Mouse (Mus musculus): Measurements from ENCODE around the gene Olfm2.
A peak's percentile ranks its signal among the peaks of the same experiment; 100 is the strongest.

Gene Olfm2

DNA sequence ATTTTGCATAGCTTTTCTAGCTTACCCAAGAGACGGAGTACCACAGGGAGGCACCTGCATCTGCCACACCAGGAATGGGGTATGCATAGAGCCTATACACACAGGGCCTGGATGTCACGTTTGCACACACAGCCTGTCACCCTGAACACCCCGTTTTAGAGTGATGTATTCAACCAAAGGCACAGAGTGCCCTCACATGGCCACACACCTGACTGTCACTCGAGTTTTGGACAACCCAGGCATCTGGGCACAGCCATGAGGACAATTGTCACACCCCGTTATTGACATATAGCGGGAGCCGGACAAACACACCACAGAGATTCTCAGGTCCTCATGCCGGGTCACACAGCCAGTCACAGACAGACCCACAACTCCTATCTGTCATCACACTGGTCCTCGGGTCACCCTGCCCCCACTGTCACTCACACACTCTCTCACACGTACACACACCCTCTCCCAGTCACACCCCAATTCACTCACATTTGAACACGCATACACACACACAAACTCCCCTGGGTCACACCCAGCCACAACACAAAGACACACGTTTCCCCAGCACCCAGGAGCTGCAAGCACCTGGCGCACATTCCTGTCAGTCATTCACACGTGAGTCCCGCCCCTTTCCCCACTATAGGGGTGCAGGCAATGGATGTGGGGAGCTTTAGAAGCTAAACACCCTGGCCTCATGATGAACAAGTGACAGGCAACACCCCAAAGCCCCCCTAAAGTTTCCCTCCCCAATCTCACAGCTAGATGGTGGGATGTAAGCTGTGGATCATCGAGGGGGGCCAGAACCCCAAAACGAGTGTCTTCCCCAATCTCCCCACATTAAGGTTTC lies 801 bp downstream of the Olfm2 start:
- no peak for DNase-seq

- DNase-seq: peak; percentile 65
Observed at GRCm38 (mm10) chr9:20743946-20744738, 2.0 kb downstream of the Olfm2 start.

DNA sequence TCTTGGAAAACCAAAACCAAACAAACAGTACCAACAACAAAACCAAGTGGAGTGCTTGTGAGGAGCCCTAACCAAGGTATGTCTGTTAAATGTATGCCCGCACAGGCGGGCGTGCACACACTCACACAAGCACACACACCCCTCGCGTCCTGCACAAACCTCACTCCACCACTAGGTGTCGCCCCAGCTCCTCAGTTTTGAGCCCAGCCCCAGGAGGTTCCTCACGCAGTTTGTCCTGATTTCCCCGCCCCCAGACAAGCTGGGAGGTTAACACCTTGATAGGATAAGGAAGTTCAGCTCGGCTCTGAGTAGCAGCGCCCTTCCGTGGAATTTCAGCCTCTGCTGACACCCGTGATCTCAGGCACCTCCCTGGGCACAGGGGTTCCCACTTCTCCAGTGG lies 5.7 kb downstream of the Olfm2 start:
- DNase-seq: peak; percentile 85

- DNase-seq: peak; percentile 54
Observed at GRCm38 (mm10) chr9:20738251-20738999, 7.7 kb downstream of the Olfm2 start.

DNA sequence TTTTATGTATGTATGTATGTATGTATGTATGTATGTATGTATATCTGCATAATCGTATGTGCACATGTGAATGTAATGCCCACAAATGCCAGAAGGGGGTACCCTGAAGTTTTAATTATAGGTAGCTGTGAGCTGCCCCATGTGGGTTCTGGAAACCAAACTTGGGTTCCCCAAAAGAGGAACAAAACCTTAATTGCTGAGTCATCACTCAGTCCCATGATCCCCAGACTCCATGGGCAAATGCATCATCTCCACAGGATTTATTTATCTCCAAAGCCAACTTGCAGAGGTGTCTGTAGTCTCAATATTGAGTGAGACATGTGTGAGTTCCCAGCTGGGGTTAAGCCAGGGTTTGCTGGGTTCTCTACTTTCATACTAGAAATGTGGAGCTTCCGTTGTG lies 8.9 kb downstream of the Olfm2 start:
- DNase-seq: no peak

DNA sequence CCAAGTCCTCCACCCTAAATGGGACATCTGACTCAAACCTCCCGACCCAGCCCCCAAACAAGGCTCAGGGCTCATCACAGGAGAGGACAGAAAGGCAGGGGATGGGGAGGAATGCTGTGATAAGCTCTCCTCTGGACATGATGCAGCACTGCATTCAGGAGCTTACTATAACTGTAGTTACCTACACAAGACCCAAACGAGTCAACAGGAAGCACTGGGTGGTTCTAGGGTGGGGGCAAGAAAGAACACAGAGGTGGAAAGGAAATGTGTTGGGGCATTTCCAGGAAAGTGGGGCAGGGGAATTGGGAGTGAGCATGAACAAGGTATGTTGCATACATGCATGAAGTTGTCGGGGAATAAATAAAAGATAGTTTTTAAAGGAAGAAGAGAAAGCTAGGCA lies 11.5 kb downstream of the Olfm2 start:
- DNase-seq: no peak

DNA sequence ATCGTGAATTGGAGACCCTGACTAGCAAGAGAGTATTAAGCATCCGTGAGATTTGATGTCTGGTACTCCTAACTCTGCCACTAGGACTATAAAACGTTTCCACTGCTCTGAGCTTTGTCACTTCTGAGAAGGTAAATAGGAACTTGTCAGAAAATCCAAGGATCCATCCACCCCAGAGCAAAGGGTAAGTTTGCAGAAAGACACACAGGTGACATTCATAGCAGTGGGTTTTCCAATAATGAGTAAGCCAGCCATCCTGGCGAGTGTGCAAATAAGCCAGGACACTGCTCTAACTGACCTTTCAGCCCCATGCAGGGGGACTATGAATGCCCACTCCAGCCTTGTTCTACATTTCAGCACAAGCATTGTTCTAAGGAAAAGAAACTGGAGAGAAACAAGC lies 14.4 kb downstream of the Olfm2 start:
- no peak for DNase-seq

DNA sequence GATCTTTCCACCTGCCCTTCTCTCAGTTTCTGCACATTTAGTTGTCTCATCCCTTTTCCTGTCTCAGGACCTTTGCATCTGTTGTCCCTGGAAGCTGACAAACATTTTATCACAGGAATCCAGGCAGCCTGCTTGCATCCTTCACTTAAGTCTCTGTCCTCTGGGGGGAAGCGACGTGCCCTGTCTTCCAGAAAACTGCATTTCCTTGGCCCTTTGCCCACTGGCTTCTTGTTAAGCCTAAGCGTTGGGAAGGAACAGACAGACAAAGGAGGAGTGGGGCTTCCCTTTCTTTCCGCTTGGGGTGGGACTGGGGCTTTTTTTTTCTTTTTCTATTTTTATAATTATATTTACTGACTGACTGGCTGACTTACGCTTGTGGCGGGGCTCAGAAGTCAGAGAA lies 16.7 kb downstream of the Olfm2 start:
- no peak for DNase-seq

- peak; percentile 84 for DNase-seq
Observed at GRCm38 (mm10) chr9:20727601-20728113, 18.5 kb downstream of the Olfm2 start.

DNA sequence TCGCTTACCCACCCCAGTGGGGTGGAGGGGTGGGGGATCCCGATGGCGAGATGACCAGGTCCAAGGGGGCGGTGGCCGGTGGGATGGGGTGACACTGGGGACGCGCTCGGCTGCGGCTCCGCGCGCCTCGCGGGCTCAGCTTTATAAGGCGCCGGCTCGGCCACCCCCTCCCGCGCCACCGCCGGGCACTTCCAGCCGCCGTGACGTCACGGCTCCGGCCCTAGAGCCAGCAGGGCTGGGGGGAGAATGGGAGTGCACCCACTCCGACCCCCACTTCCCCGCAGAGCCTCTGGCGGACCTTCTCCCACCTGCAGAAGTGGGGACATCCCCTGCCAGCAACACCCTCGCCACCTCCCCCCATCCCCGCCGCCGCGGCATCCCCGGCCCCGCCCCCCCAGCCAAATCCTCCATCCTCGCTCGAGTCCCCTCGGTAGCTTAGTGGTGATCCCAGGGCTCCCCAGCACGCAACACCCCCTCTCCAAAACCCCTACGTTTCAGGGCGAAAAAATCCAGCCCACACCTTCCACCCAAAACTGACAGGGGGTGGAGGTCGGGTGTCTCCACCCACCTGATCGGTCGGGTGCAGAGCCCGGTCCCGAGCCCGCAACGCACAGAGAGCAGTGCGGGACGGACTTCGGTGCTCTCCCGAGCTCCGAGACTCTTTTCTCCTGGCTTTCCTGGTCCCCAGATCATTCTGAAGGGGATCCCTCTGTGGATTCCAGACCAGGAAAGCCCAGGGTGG lies 19.1 kb downstream of the Olfm2 start:
- peak; percentile 31 for DNase-seq

DNA sequence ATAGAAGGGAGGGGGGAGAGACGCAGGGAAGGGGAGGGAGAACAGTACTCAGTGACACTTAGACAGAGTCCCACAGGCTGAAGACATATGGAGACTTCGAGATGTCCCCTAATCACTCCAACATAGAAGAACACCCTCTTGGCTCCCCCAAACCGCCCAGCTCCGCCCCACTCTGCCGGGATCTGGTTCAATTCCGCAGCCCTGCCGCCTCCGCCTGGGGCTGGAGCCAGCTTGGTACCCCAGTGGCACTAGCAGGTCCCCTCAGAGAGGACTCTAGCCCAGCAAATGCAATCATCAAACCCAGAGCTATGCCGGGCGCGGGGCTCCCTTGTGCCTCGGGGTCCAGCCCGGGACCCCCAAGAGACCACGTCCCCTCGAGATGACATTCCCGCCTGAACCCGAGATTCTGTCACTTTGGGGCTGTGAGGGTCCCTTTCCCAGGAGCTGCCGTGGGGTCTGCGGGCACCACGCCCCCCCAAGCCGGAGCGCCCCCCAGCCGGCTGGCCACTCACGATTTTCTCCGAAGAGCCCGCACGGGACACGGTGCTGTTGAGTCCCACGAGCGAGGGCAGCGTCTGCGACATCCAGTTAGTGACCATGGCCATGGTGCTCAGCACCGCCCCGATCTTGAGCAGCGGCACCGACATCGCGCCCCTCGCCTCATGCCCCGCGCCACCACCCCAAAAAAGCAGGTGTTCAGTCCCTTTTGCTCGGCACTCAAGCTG lies 19.9 kb downstream of the Olfm2 start:
- peak; percentile 17 for DNase-seq

- DNase-seq: no peak
Observed at GRCm38 (mm10) chr9:20721582-20721981, 24.6 kb downstream of the Olfm2 start.

DNA sequence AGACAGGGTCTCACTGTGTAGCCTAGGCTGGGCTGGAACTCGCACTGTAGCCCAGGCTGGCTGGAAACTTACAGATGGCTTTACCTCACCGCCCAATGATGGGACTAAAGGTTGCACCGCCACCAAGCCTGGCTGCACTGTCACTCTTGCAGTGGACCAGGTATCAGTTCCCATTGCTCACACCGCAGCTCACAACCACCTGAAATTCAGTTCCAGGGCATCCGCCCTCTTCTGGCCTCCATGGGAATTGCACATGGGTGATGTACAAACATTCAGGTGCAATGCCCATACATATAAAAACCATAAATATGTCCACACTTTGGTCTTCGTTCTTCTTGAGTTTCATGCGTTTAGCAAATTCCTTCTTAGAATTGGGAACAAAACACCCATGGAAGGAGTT lies 30.8 kb downstream of the Olfm2 start:
- peak; percentile 52 for DNase-seq

GRCm38 (mm10) chr9:20713478-20713987 lies 32.6 kb downstream of the Olfm2 start:
- DNase-seq: no peak

GRCm38 (mm10) chr9:20712934-20713477 lies 33.1 kb downstream of the Olfm2 start:
- no peak for DNase-seq

- no peak for DNase-seq
Observed at GRCm38 (mm10) chr9:20710471-20710870, 35.7 kb downstream of the Olfm2 start.

DNA sequence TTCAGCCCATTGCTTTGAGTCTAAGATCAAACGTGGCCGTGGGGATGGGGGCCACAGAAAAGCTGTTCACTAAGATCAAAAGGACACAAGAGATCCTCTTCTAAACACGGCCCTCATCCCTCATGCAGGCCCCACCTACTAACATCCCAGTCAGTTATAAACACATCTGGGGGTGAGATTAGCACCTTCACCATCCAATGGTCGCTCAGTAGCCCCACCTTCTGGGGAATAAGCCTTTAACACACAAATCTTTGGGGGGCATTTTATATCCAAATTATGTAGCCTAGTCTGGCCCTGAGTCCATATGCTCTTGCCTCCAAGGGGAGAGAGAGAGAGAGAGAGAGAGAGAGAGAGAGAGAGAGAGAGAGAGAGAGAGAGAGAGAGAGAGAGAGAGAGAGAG lies 40.2 kb downstream of the Olfm2 start:
- DNase-seq: peak; percentile 63

DNA sequence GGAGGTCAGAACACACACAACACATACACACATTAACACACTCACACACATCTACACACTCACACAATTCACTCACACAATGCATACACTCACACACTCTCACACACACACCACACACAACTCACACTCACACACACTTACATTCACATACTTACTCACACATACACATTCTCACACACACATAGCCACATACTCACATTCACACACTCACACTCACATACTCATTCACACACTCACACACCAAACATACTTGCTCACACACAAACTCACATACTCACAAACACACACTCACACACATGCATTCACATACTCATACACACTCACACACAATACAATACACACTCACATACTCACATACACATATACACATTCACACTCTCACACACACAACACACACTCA lies 40.7 kb downstream of the Olfm2 start:
- no peak for DNase-seq

- DNase-seq: no peak
Observed at GRCm38 (mm10) chr9:20703832-20704380, 42.2 kb downstream of the Olfm2 start.

DNA sequence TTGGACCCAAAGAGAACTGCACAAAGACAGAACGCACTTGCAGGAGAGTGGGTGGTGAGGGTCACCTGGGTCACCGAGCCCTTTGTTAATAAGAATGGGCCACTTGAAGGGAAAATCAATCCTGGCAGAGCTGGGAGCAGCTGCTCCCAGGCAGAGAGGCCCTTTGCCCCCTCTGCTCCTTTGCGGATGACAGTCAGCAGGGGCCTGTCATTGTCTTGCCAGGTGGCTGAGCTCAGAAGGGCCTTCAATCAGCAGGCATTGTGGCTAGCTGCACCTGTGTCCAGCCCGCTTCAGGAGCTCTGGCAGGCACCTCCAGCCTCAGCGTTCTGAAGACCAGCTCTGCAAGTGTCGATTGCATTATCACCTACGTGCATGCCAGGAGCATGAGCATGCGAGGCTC lies 48.7 kb downstream of the Olfm2 start:
- DNase-seq: no peak
